Mouse (Mus musculus) limb, embryonic 15.5 days (tissue): ENCODE results near the gene Otud4. TPM values are rescaled to one million over a fixed set of nuclear protein-coding genes. Genes with fewer than 3 reads are reported as not detected.

Source experiments
- ATAC-seq: fragments of 200-750 bp; cut with Nextera tagmentation; 2 replicates; pipeline ENCODE4 v1.8.0; 2017; ENCODE audit warnings: low read depth, moderate TSS enrichment; ENCODE audit not compliant: insufficient number of reproducible peaks, low FRiP score, low TSS enrichment
- H3K27ac ChIP-seq: fragments of 300-500 bp; sonication (generic); 2 replicates; pipeline ENCODE4 v1.5.1; 2015; ENCODE audit warnings: moderate library complexity, mild to moderate bottlenecking, inconsistent platforms
- H3K27me3 ChIP-seq: fragments of 300-500 bp; sonication (generic); 2 replicates; pipeline ENCODE4 v1.6.1; 2015; ENCODE audit warnings: inconsistent platforms
- H3K36me3 ChIP-seq: fragments of 300-500 bp; sonication (generic); 2 replicates; pipeline ENCODE4 v1.6.1; 2015; ENCODE audit warnings: inconsistent platforms
- H3K4me1 ChIP-seq: fragments of 300-500 bp; sonication (generic); 2 replicates; pipeline ENCODE4 v1.6.1; 2015; ENCODE audit warnings: inconsistent platforms
- H3K4me2 ChIP-seq: fragments of 300-500 bp; sonication (generic); 2 replicates; pipeline ENCODE4 v1.6.1; 2015; ENCODE audit warnings: mild to moderate bottlenecking, inconsistent platforms
- H3K4me3 ChIP-seq: fragments of 300-500 bp; sonication (generic); 2 replicates; pipeline ENCODE4 v1.5.1; 2015; ENCODE audit warnings: mild to moderate bottlenecking, inconsistent platforms
- H3K9ac ChIP-seq: fragments of 300-500 bp; sonication (generic); 2 replicates; pipeline ENCODE4 v1.6.1; 2015; ENCODE audit warnings: inconsistent platforms
- H3K9me3 ChIP-seq: fragments of 300-500 bp; sonication (generic); 2 replicates; pipeline ENCODE4 v1.6.1; 2016; ENCODE audit warnings: inconsistent platforms
- WGBS: fragments of 180-500 bp; shearing (Covaris S2); methylation state at CpG from one replicate; pipeline ENCODE4 v1.1.7; 2015; 5-methylcytosine and 5-hydroxymethylcytosine counted together
- polyA plus RNA-seq: library from polyadenylated mRNA; unstranded; fragments of >200 nt; fragmentation: Nextera tagmentation; extraction: Ambion mirVana; gene quantifications from 2 replicates; pipeline ENCODE4 v1.2.1, GENCODE M21; 2015

Otud4 gene
- polyA plus RNA-seq, 1 experiment from 2014 or later = 11.8 TPM

DNA sequence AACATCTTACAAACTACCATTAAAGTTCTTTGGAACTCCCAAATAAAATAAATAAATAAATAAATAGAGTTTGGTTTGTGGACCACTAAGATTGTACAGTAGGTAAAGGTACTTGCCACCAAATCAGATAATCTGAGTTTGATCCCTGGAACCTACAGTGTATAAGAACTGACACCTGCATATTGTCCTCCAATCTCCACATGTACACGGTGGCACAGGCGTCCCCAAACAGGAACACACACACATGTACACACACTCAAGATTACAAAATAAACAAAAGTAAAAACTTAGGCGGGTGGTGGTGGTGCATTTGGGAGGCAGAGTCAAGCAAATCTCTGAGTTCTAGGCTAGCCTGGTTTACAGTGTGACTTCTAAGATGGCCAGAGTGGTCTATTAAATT is 67.3 kb downstream of the Otud4 start:
- Histone ChIP-seq H3K9ac (no peak overlapping the region), H3K36me3 (peaks cover 43% of the 10 kb centered on the region), H3K9me3 (no peaks in the 10 kb centered on the region), H3K4me1 (no peaks in the 10 kb centered on the region), H3K4me3 (no peak overlapping the region), H3K4me2 (no peak overlapping the region), H3K27ac (no peak overlapping the region), H3K27me3 (no peaks in the 10 kb centered on the region)
- ATAC-seq = no peak
- 92% methylated on average over 3 of the region's 3 CpGs for WGBS

- Histone ChIP-seq H3K27me3 (no peaks in the 10 kb centered on the region), H3K9me3 (no peaks in the 10 kb centered on the region), H3K4me2 (peak within 1 kb of the TSS; percentile 61), H3K36me3 (peaks cover 15% of the 10 kb centered on the region), H3K4me1 (peaks cover 6% of the 10 kb centered on the region; the same call in 1 of the 2 replicates), H3K4me3 (peak within 1 kb of the TSS; percentile 61), H3K27ac (peak within 1 kb of the TSS; percentile 89), H3K9ac (peak within 1 kb of the TSS; percentile 63)
- peak; percentile 98 for ATAC-seq
- WGBS = under 1% methylated on average over 73 of the region's 73 CpGs
These were observed 71.9 kb downstream of the Otud4 start, which contains the start of the genes Abce1 and Anapc10 for GRCm38 (mm10) chr8:79711064-79711961. Gene Abce1 (minus strand): TSS chr8:79711740. Gene Anapc10 (plus strand): TSS chr8:79711820.

GRCm38 (mm10) chr8:79712676-79713075 is 73.3 kb downstream of the Otud4 start:
- no peak overlapping the region for H3K27ac ChIP-seq
- no peaks in the 10 kb centered on the region for H3K27me3 ChIP-seq
- H3K4me1 ChIP-seq = peaks cover 6% of the 10 kb centered on the region; the same call in 1 of the 2 replicates
- ATAC-seq = no peak
- 40% methylated on average over 6 of the region's 6 CpGs for WGBS
- peaks cover 18% of the 10 kb centered on the region; the same call in 1 of the 2 replicates for H3K36me3 ChIP-seq
- no peak overlapping the region for H3K9ac ChIP-seq
- H3K4me3 ChIP-seq = peak overlapping the region; percentile 4; the same call in 1 of the 2 replicates
- H3K4me2 ChIP-seq = peak overlapping the region; percentile 50
- no peaks in the 10 kb centered on the region for H3K9me3 ChIP-seq

GRCm38 (mm10) chr8:79721537-79721936 is 82.1 kb downstream of the Otud4 start:
- no peaks in the 10 kb centered on the region for H3K9me3 ChIP-seq
- H3K4me2 ChIP-seq = no peak overlapping the region
- H3K27me3 ChIP-seq = no peaks in the 10 kb centered on the region
- H3K9ac ChIP-seq = no peak overlapping the region
- ATAC-seq = no peak
- peaks cover 46% of the 10 kb centered on the region for H3K36me3 ChIP-seq
- no peak overlapping the region for H3K4me3 ChIP-seq
- H3K4me1 ChIP-seq = no peaks in the 10 kb centered on the region
- H3K27ac ChIP-seq = no peak overlapping the region

DNA sequence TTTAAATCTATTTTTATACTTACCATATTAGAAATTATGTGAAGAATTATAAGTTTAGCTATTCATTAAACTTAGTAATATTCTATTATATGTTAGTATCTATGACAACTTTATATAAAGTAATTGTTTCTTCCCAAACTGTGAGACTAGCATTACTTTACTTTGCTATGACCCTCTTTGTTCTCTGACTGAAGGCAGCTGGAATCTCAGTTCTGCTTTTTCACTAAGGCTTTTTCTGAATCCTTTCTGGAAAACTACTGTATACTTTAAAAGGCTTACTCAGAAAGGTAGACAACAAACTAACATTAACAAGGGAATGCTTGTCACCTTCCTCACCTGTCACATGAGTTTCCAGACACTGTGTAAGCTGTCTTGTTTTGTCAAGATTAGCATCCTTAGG is 83.9 kb downstream of the Otud4 start:
- Histone ChIP-seq H3K27me3 (no peaks in the 10 kb centered on the region), H3K9me3 (no peaks in the 10 kb centered on the region), H3K4me1 (no peaks in the 10 kb centered on the region), H3K27ac (no peak overlapping the region), H3K36me3 (peaks cover 32% of the 10 kb centered on the region), H3K9ac (no peak overlapping the region), H3K4me3 (no peak overlapping the region), H3K4me2 (no peak overlapping the region)
- no peak for ATAC-seq

GRCm38 (mm10) chr8:79724589-79724988 is 85.2 kb downstream of the Otud4 start:
- Histone ChIP-seq H3K9me3 (no peaks in the 10 kb centered on the region), H3K27me3 (no peaks in the 10 kb centered on the region), H3K4me2 (no peak overlapping the region), H3K4me1 (no peaks in the 10 kb centered on the region), H3K27ac (no peak overlapping the region), H3K4me3 (no peak overlapping the region), H3K36me3 (peaks cover 32% of the 10 kb centered on the region), H3K9ac (no peak overlapping the region)
- no peak for ATAC-seq
- WGBS = 57% methylated on average over 3 of the region's 3 CpGs

Other genes with a start within 250 kb of the Otud4 start
- gene Smad1, start 240.1 kb upstream of the Otud4 start, polyA plus RNA-seq = 49.0 and 54.2 TPM in 2 replicates
- 88.7 and 92.6 TPM in 2 replicates for gene Abce1, start 72.1 kb downstream of the Otud4 start, polyA plus RNA-seq
- 30.9 and 31.5 TPM in 2 replicates for gene Anapc10, start 72.2 kb downstream of the Otud4 start, polyA plus RNA-seq